Mouse (Mus musculus) adrenal gland, postnatal 10 days (tissue): Measurements from ENCODE around the gene Trim25. TPM values are rescaled to one million over a fixed set of nuclear protein-coding genes. Genes with fewer than 3 reads are reported as not detected.

Source experiments
- DNase-seq: peaks from one replicate; pipeline ENCODE4 v3.0.0; 2021; ENCODE audit warnings: mixed read lengths
- long read RNA-seq, 2 experiments: library from polyadenylated mRNA; stranded (forward); transcript quantifications; one replicate each; pipeline ENCODE4 v2.0.0; 2021
- total RNA-seq, 2 experiments: library from RNA; stranded (reverse); gene quantifications; 2 replicates each; pipeline ENCODE4 v1.2.3; 2021

The Trim25 gene
- total RNA-seq = 10 to 100 TPM; 84.3 to 86.7 TPM
- long read RNA-seq, experiment 1, full-length matches to known transcripts = 7 of 35 reads
- long read RNA-seq, experiment 1, partial matches to known transcripts = 23 of 35 reads
- long read RNA-seq, experiment 1, other reads (novel, unspliced or antisense) = 5 of 35 reads
- long read RNA-seq, experiment 2, full-length matches to known transcripts = 2 of 8 reads
- long read RNA-seq, experiment 2, partial matches to known transcripts = 0 of 8 reads
- long read RNA-seq, experiment 2, other reads (novel, unspliced or antisense) = 6 of 8 reads

DNA sequence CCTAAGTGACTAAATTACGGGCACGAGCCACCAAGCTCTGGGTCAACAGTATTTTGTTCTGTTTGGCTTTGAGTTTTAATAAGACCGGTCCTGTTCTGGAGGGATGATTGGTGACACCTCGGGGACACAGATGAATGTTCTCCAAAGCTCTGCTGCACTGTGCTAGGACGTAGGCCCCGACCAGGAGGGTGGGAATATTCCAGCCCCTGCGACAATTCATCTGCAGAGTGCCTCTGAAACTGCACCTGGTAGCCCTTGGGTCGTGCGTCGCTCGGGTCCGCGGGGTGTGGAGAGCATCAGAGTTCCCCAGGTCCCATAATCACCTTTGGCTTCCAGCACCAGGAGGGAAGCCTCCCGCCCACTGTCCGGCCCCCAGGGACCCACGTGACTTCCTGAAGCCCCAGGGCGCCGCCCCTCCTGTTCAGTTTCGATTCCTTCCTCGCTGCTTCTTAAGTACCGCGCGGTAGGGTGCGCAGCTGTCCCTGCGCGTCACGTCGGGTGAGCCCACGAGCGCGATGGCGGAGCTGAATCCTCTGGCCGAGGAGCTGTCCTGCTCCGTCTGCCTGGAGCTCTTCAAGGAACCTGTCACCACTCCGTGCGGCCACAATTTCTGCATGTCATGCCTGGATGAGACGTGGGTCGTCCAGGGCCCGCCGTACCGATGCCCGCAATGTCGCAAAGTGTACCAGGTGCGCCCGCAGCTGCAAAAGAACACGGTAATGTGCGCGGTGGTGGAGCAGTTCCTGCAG is at the start of gene Trim25:
Gene Trim25 (plus strand): TSS at position 403 of the 749 bp plus-strand sequence.
- peak; percentile 96 for DNase-seq

DNA sequence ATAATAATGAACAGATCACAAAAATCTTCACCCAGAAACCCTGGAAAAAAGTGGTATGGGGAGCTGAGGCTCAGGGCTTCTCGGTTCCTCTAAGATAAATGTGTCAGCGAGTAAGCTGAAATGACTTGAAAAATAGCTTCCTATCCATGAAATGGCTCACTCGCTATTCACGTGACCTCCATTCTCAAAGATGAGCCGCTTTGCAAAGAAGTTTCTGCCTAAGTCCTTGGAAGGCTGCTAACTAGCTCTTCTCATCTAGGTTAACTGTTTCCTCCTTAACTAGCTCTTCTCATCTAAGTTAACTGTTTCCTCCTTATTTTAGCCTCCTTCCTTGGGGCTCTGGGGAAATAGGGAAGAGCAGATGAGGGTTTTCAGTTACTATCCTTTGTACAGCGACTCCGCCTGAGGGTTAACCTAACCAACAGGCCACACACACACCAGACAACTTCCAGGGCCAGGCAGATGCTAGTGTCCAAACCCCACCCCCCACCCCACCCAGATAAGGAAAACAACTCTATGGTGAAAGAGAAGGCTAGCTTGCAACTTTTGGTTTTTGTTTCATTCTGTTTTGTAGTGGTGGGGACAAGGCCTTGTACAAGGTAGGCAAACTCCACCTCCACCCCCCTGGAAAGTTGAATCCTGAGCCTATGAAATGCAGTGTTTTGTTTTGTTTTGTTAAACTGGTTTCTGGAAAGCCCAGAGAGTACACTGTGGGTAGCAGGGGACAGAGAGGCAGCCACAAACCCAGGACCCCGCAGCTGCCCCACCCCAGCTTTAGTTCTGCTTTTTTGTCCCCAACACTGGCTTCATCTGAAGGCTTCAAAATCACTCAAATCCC is 49.2 kb upstream of the Trim25 start:
- DNase-seq = no peak

DNA sequence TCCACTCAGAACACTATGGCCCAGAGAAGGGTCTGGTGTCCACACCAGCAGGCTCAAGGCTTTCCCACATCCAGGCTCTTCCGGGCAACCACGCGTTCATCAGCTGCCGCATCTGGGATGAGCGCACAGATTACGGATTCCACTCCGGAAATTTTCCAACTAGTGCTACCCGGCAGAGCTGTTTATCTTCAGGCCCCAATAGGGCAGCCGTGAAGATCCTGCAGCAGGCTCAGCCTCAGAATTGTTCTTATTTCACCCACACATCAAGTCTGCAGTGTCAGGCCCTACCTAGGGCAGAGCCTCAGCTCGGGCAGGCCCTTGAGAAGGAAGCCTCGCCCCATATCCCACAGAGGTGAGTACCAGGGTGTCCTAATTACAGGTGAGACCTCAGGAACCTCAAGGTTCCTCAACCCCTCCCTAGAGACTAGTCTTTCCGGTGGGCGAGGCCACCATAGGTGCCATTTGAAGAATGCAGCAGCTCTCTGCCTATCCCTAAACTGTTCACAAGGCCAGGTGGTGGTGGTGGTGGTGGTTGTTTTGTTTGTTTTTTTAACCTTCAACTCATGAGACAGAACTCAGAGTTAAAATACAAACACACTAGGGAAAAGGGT is 48.4 kb upstream of the Trim25 start:
- DNase-seq = no peak

DNA sequence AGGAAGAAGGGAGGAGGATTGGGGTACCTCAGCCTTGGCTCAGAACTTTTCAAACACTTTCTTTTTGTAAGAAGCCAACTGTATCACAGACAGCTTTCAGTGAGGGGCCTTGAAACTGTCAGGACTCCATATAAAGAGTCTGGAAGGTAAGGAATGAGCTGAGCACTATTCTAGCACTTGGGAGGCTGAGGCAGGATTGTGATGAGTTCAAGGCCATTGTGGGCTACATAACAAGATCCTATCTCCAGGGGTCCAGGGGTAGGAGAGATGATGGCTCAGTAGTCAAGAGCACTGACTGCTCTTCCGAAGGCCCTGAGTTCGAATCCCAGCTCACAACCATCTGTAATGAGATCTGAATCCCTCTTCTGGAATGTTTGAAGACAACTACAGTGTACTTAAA is 47.6 kb upstream of the Trim25 start:
- no peak for DNase-seq

DNA sequence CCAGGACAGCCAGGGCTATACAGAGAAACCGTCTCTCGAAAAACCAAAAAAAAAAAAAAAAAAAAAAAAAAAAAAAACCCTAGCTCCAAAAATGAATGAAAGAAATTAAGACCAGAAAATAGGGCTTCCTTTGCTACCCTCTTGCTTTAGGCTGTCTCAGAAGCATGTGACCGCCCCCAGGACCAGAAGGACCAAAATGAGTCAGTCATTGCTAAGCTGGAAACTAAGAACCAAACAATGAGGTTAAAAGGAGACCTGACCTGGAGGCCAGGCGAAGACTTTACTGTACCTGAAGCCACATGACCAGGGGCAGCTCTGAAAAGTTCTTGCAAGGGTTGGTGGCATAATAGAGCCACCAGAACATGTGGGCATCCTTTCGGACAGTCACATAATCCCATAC is 47.1 kb upstream of the Trim25 start:
- DNase-seq = no peak

DNA sequence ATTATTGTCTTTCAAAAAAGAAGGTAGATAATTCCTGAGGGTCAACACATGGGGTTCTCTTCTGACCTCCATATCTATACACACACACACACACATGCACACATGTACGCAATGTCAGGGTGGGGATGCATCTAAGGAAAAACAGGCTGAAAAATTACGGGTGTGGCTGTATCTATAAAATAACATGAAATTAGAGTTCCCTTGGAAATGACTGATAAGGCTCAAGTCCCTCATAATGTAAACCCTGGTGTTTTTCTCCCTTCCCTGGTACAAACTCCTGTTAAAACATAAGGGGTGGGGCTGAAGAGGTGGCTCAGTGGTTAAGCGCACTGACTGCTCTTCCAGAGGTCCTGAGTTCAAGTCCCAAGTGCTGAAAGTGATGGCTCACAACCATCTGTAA is 45.6 kb upstream of the Trim25 start:
- DNase-seq = no peak

DNA sequence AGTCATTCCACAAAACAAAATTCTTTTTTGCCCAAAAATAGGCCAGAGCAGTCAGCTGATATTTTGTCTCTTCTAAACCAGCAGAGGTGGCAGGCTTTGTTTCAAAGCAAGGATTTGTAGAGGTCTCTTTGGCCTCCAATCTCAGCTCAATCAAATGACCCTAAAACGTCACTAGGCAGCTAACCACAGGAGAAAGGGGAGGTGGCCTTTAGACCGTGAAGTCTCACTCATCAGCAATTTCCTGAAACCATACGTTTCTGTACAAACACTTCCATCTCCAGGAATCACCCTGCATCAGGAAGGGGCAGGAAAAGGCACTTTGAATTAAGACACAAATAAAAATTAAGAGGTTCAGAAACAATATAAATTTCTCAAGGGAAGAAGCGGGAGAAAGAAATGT is 44.4 kb upstream of the Trim25 start:
- peak; percentile 38 for DNase-seq

DNA sequence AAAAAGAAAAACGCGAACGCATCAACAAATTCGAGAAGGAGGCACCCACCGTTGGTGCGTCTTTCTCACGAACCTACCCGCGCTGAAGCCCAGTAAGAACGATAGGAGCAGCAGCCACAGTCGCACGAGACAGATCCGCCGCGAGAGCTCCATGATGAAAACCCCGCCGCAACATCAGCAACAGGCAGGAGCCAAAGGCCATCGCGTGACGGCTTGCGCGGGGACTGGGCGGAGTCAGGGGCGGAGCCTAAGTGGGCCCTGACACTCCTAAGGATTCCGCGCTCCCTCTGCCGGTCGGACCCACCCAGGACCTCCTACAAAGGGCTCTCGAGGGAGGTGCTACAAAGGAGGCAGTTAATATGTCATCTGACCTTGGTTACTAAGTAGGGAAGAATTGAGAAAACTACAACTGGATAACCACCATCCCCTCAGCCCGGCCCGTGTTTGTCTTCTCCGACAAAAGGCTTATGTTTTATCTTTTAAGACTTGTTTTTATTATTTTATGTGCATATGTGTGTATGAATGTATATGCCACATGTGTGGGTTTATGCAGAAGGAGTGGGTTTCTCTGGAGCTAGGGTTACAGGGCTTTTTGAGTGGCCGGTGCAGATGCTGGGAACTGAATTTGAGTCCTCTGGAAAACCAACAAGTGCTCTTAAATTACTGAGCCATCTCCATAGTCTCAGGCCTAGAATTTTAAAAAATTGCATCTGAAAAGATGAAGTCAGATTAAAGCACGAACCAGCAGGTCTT is 43.8 kb upstream of the Trim25 start, which contains the start of gene Scpep1:
Gene Scpep1 (minus strand): TSS at position 249 of the 753 bp plus-strand sequence.
- peak; percentile 98 for DNase-seq

DNA sequence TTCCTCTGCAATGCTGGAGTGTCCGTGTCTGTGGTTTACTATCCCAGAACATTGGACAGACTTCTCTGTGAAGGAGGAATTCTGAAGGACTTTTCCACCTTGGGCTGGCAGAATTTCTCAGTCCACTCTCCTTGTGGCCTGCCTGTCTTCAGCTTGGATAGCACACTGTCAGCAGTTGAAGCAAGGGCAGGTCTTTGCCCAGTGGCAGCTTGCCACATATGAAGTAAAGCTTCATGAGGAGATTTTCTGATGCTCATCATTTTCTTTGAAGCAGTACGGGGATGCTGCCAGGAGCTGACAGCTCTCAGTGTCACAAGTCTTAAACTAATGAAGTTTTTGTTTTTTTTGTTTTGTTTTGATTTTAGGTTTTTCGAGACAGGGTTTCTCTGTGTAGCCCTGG is 40.3 kb upstream of the Trim25 start:
- DNase-seq = no peak

DNA sequence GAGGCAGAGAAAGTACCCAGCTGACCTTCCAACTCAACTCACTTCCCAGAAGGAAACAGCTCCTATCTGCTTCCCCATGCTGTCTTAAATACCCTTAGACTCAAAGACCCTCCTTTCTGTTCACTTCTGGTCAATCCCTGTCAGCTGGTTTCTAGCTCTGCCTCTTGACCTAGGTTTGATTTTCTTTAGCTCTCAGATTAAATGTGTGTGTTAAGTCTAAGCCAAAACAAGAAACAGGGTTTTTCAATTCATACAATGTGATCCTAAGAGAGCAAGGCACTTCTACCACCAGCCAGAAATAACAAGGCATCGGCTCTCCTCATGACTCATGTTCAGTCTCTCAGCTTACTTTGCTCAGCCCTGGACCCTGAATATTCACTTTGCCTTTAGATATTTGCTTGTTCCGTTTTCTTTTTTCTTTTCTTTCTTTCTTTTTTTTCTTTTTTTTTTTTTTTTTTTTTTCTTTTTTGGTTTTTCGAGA is 32.3 kb upstream of the Trim25 start, which contains the start of gene Elobl:
Gene Elobl (minus strand): TSS at position 51 of the 481 bp plus-strand sequence.
- DNase-seq = no peak

DNA sequence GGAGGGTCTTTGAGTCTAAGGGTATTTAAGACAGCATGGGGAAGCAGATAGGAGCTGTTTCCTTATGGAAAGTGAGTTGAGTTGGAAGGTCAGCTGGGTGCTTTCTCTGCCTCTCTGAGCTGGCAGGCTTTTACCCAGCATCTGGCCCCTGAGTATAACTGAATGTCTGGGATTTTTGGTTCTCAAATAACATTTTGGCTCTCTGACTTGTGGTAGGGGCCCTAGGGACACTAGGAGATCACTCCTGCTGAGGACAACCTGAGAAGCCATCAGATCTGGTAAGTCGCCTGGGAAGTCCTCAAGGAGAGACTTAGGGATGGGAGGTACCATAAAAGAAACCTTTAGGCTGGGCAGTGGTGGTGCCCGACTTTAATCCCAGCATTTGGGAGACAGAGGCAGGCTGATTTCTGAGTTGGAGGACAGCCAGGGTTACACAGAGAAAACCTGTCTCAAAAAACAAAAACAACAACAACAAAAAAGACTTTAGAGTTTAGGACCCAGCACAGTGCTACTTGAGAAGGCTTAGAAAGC is 28.9 kb upstream of the Trim25 start, which contains the start of gene Coil:
Gene Coil (plus strand): TSS at position 51 of the 531 bp plus-strand sequence.
- peak; percentile 44 for DNase-seq

DNA sequence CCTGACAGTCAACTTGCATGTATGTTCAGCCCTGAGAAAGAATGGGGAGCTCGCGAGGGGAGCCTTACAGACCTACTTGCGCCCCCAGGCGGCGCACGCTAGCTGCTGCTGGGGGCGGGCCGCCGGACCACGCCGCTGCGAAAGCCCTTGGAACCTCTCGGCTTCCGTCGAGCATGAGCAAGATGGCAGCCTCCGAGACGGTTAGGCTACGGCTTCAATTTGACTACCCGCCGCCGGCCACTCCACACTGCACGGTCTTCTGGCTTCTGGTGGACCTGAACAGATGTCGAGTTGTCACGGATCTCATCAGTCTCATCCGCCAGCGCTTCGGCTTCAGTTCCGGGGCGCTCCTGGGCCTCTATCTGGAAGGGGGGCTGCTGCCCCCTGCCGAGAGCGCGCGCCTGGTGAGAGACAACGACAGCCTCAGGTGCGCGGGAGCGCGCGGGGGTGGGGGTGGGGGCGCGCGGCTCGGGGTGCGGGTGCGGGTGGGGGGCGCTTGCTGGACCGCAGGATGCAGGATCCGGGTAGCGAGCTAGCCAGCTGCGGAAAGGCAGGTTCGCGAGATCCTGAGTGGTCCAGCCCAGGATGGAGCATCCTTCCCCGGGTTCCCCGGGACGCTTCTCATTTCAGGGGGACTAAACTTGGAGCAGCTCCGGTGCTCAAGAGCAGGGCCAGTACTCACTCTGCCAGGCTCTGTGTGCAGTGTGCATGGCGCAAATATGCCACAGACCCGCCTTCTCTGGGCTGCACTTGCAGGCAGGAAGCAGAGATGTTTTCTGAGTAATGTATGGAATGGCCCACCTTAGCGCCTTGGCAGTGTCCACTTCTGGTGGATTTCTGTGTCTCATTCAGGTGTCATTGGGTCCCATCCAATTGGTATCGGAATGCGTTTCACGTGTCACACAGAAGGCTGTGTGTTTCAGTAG is 25.1 kb upstream of the Trim25 start:
- DNase-seq = peak; percentile 96

DNA sequence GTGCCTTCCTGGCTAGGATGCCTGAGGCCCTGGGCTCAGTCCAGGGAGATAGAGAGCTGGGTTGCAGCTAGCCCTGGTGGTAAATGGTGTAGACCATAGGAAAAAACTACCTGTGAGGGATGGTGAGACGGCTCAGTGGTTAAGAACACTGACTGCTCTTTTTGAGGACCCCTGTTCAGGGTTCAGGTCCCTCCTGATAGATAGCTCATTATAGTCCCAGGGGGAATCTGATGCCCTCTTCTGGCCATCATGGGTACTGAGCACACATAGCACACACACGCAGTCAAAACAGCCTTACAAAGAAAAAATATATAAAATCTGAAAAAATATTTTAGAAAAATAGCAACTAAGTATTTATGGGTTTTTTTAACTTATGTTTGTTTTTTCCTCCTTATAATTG is 22.9 kb upstream of the Trim25 start:
- DNase-seq = no peak

DNA sequence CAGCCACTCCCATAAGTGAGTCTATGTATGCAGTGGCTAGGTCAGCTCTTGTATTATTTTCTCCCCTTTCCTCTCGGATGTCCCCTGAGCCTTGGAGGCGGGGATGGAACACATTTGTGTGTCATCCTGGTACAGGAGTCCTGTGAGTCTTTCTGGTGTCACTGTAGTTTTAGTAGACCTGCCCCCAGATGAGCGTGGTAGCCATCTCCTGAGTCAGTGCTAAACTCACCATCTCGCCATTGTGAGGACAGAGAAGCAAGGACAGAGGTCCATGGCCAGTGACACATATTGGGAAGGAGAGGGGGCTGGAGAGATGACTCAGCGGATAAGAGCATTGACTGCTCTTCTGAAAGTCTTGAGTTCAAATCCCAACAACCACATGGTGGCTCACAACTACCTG is 22.0 kb upstream of the Trim25 start:
- DNase-seq = no peak

DNA sequence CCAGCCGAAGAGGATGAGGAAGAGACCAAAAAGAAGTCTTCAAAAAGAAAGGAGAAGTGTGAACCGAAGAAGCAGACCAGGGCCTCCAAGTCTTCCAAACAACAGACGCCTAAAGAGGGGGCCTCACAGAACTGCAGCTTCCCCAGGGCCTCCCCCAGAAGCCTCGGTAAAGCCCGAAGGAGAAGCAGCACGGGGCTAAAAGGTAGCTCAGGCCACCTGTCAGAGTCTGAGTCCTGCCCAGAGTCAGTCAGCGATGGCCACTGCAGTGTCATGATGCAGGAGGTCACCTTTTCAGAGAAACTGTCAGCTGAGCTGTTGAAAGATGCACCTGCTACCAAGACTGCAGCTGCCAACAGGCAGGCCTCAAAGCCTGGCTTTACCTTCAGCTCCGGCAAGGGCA is 17.8 kb upstream of the Trim25 start:
- no peak for DNase-seq

DNA sequence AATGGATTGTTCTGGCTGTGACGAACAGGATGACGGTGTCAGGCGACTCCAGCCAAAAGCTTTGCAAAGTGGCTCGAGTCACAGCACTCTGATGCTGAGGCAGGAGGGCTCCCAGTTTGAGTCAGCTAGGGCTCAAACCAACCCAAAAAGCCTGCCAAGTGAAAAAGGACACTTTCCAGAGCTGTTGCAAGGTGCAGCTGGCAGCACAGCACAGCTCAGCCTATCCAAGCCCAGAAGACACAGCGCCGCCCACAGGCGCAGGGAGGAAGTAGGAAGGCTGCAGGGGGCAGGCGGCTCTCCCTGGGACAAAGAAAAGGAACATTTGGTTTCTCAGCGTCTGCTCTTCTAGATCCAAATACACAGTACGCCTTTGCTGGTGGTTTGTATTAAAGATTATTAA is 12.6 kb upstream of the Trim25 start:
- no peak for DNase-seq

DNA sequence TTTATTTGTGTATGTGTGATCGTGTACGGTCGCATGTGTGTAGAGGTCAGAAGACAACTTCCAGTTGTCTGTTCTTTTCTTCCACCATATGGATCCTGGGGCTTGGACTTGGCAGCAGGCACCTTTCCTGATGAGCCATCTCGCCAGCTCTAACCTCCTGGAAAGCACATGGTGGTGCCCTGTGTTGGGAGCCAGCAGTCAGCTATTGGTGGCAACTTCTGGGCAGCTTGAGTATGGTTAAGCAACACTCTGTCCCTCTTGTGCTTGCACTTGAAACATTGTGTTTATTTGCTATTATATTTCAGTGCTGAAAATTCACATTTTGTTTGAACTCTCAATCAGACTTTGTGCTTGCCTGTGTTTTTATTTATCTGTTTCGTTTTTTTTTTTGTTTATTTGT is 10.2 kb upstream of the Trim25 start:
- DNase-seq = no peak

DNA sequence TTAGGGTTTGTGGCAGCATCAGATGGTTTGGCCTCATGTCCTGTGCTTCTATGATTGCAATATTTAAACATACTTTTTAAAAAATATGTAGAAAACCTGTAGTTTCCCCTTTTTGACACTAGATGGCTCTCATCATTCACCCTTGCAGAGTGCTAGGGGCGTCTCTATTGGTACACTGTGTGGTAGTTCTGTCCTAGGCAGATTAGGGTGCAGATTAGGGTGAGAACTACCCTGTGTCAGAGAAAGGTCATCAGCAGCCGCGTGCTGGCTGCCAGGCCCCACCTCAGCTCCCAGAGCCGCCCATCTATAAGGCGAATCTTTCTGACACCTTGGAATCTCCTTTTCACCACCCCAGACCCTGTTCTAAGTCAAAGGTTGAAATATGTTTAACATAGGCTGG is 9.6 kb upstream of the Trim25 start:
- no peak for DNase-seq

DNA sequence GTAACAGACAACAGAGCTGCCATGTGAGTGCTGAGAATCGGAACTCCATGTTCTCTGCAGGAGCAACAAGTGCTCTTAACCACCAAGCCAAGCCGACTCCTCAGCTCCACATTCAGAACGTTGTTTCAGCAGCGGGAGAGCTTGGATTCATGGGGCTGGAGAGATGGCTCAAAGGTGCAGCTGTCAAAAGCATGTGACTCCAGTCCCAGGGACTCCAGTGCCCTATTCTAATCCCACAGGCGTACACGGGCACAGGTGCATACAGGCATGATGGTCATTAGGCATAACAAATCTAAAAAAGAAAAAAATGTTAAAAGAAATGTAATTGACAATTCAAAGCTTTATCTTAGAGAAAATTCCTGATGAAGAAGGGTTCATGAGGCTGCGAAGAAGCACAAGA is 6.0 kb upstream of the Trim25 start:
- DNase-seq = no peak

DNA sequence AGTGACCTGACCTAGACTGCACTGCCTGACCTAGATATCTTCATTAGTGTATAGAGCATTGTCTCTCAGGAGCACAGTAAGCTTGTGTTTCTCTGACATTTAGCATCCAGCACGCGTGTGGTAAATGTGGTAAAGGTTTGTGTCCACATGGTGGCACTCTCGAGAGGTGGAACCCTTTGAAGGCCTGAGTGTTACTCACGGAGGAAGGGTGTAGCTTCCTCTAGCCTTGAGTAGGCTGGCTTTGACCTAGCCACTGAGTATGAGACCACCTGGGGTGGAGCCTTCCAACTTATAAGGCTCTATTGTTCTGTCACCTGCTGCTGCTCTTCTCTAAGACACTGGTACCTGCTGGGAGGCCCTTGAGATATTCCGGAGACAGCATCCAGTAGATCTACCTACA is 5.6 kb upstream of the Trim25 start:
- DNase-seq = peak; percentile 85
